Mouse (Mus musculus) spleen, postnatal 36 days (tissue): ENCODE results near the gene Raph1.

Source experiments
- DNase-seq, 2 experiments: peaks; one replicate each; pipeline ENCODE4 v3.0.0; 2022; ENCODE audit warnings: low spot score in 2 of 2, mixed read lengths in 1 of 2

The Raph1 gene

GRCm38 (mm10) chr1:60432497-60432896 is 134.4 kb downstream of the Raph1 start:
- DNase-seq = no peak
